Mouse (Mus musculus) adrenal gland, adult 8-10 months (tissue): ENCODE data around the gene Gm9513. TPM values are rescaled to one million over a fixed set of nuclear protein-coding genes. Genes with fewer than 3 reads are reported as not detected.

Source experiments
- DNase-seq: peaks from one replicate; pipeline ENCODE4 v3.0.0; 2022
- total RNA-seq, 4 experiments: library from RNA; stranded (reverse); gene quantifications; 2 replicates each; pipeline ENCODE4 v1.2.4; 2022

Gm9513 gene
- not detected for total RNA-seq

- no peak for DNase-seq
These were observed at the start of gene Gm9513 for GRCm38 (mm10) chr9:36475338-36475737. Gm9513 (plus strand) TSS chr9:36475638.

- DNase-seq: no peak
These were observed 43.9 kb upstream of the Gm9513 start, which contains the start of gene Gm7257 for GRCm38 (mm10) chr9:36431584-36431983. Gm7257 (plus strand) TSS chr9:36431884.

- no peak for DNase-seq
These were observed 40.2 kb upstream of the Gm9513 start for GRCm38 (mm10) chr9:36435051-36435764.

GRCm38 (mm10) chr9:36494501-36495220 is 19.2 kb downstream of the Gm9513 start:
- DNase-seq: no peak

- DNase-seq: no peak
These were observed 20.4 kb downstream of the Gm9513 start for GRCm38 (mm10) chr9:36495824-36496223.

- no peak for DNase-seq
These were observed 28.8 kb downstream of the Gm9513 start for GRCm38 (mm10) chr9:36504211-36504610.

Other genes with a start within 250 kb of the Gm9513 start
- gene Gm7257, start 43.8 kb upstream of the Gm9513 start, total RNA-seq: not detected
- gene Gm5615, start 66.3 kb downstream of the Gm9513 start, total RNA-seq: not detected
- gene Gm17689, start 107.0 kb downstream of the Gm9513 start, total RNA-seq: not detected
- gene A630095E13Rik, start 167.7 kb downstream of the Gm9513 start, total RNA-seq: not detected
- gene Acrv1, start 217.6 kb downstream of the Gm9513 start, total RNA-seq: not detected